Mouse (Mus musculus) embryonic facial prominence, embryonic 11.5 days (tissue): ENCODE measurements around the gene Fcho2. TPM values are rescaled to one million over a fixed set of nuclear protein-coding genes. Genes with fewer than 3 reads are reported as not detected.

Experiments used
- ATAC-seq: fragments of 200-750 bp; cut with Nextera tagmentation; replicated peaks from 2 replicates; pipeline ENCODE4 v1.8.0; 2017; ENCODE audit warnings: low read depth; ENCODE audit not compliant: insufficient number of reproducible peaks, low FRiP score, low TSS enrichment
- DNase-seq: peaks from one replicate; pipeline ENCODE4 v3.0.0-alpha.2; 2015; ENCODE audit warnings: low spot score
- H3K27ac ChIP-seq: fragments of 300-500 bp; sonication (generic); replicated peaks from 2 replicates; pipeline ENCODE4 v1.5.1; 2014; ENCODE audit warnings: mild to moderate bottlenecking, low read depth, low read length, control low read depth
- H3K27me3 ChIP-seq: fragments of 300-500 bp; sonication (generic); 2 replicates; pipeline ENCODE4 v1.6.1; 2014; ENCODE audit warnings: mild to moderate bottlenecking, low read length, moderate library complexity, mixed read lengths; ENCODE audit not compliant: control insufficient read depth, insufficient read depth
- H3K36me3 ChIP-seq: fragments of 300-500 bp; sonication (generic); replicated peaks from 2 replicates; pipeline ENCODE4 v1.6.1; 2014; ENCODE audit warnings: low read depth, mild to moderate bottlenecking, low read length, moderate library complexity, mixed read lengths; ENCODE audit not compliant: control insufficient read depth, insufficient read depth
- H3K4me1 ChIP-seq: fragments of 300-500 bp; sonication (generic); 2 replicates; pipeline ENCODE4 v1.6.1; 2014; ENCODE audit warnings: low read length, mixed read lengths; ENCODE audit not compliant: control insufficient read depth, insufficient read depth
- H3K4me2 ChIP-seq: fragments of 300-500 bp; sonication (generic); 2 replicates; pipeline ENCODE4 v1.6.1; 2014; ENCODE audit warnings: low read depth, mild to moderate bottlenecking, control low read depth, low read length, moderate library complexity
- H3K4me3 ChIP-seq: fragments of 300-500 bp; sonication (generic); 2 replicates; pipeline ENCODE4 v1.5.1; 2014; ENCODE audit warnings: low read depth, low read length, control low read depth
- H3K9ac ChIP-seq: fragments of 300-500 bp; sonication (generic); replicated peaks from 2 replicates; pipeline ENCODE4 v1.6.1; 2014; ENCODE audit warnings: mild to moderate bottlenecking, control low read depth, low read length
- H3K9me3 ChIP-seq: fragments of 300-500 bp; sonication (generic); replicated peaks from 2 replicates; pipeline ENCODE4 v1.6.1; 2016; ENCODE audit warnings: mild to moderate bottlenecking, low read length, inconsistent platforms, mixed read lengths; ENCODE audit not compliant: control insufficient read depth
- WGBS: fragments of 180-500 bp; shearing (Covaris S2); extraction: QIAGEN DNeasy Blood & Tissue Kit; methylation state at CpG from one replicate; pipeline ENCODE4 v1.1.7; 2014; 5-methylcytosine and 5-hydroxymethylcytosine counted together
- polyA plus RNA-seq: library from polyadenylated mRNA; unstranded; fragments of >200 nt; fragmentation: Nextera tagmentation; extraction: Ambion mirVana; gene quantifications from 2 replicates; pipeline ENCODE4 v1.2.1, GENCODE M21; 2014

Gene Fcho2
- polyA plus RNA-seq, 1 experiment from 2014 or later: 28.1 TPM

- Histone ChIP-seq H3K4me3 (no peak overlapping the region), H3K9ac (no peak overlapping the region), H3K9me3 (no peaks in the 10 kb centered on the region), H3K4me2 (no peak overlapping the region), H3K36me3 (no peaks in the 10 kb centered on the region; the same call in 1 of the 2 replicates), H3K4me1 (no peaks in the 10 kb centered on the region), H3K27ac (no peak overlapping the region), H3K27me3 (no peaks in the 10 kb centered on the region)
- ATAC-seq (no peak), DNase-seq (no peak)
Observed at GRCm38 (mm10) chr13:98761771-98762170, 53.5 kb downstream of the Fcho2 start.

- Histone ChIP-seq H3K27ac (no peak overlapping the region), H3K9me3 (no peaks in the 10 kb centered on the region), H3K27me3 (no peaks in the 10 kb centered on the region), H3K9ac (no peak overlapping the region), H3K4me1 (no peaks in the 10 kb centered on the region), H3K36me3 (no peaks in the 10 kb centered on the region), H3K4me3 (no peak overlapping the region), H3K4me2 (no peak overlapping the region)
- ATAC-seq: no peak
- DNase-seq: no peak
- 89% methylated on average over 1 of the region's 1 CpGs for WGBS
Observed at GRCm38 (mm10) chr13:98755886-98756285, 59.4 kb downstream of the Fcho2 start.

GRCm38 (mm10) chr13:98744679-98745078 lies 70.6 kb downstream of the Fcho2 start:
- 58% methylated on average over 1 of the region's 1 CpGs for whole genome bisulfite sequencing
- no peak for DNase-seq
- Histone ChIP-seq H3K9ac (no peak overlapping the region), H3K9me3 (no peaks in the 10 kb centered on the region), H3K27me3 (no peaks in the 10 kb centered on the region), H3K4me2 (no peak overlapping the region), H3K4me1 (no peaks in the 10 kb centered on the region), H3K36me3 (peaks cover 6% of the 10 kb centered on the region), H3K4me3 (no peak overlapping the region), H3K27ac (no peak overlapping the region)
- no peak for ATAC-seq

GRCm38 (mm10) chr13:98743829-98744228 lies 71.4 kb downstream of the Fcho2 start:
- Histone ChIP-seq H3K36me3 (peaks cover 6% of the 10 kb centered on the region), H3K9me3 (no peaks in the 10 kb centered on the region)

GRCm38 (mm10) chr13:98743214-98743613 lies 72.0 kb downstream of the Fcho2 start:
- no peaks in the 10 kb centered on the region for H3K9me3 ChIP-seq
- no peak for DNase-seq
- H3K27me3 ChIP-seq: no peaks in the 10 kb centered on the region
- no peak overlapping the region for H3K4me2 ChIP-seq
- H3K4me3 ChIP-seq: no peak overlapping the region
- H3K9ac ChIP-seq: no peak overlapping the region
- ATAC-seq: no peak
- 88% methylated on average over 6 of the region's 6 CpGs for WGBS
- no peaks in the 10 kb centered on the region for H3K4me1 ChIP-seq
- peaks cover 6% of the 10 kb centered on the region for H3K36me3 ChIP-seq
- H3K27ac ChIP-seq: no peak overlapping the region

More at GRCm38 (mm10) chr13:98743829-98744228, 71.4 kb downstream of the Fcho2 start:
- no peak overlapping the region for H3K4me2 ChIP-seq
- no peaks in the 10 kb centered on the region for H3K27me3 ChIP-seq
- H3K9ac ChIP-seq: no peak overlapping the region
- no peaks in the 10 kb centered on the region for H3K4me1 ChIP-seq
- DNase-seq (no peak), ATAC-seq (no peak)
- no peak overlapping the region for H3K27ac ChIP-seq
- no peak overlapping the region for H3K4me3 ChIP-seq

GRCm38 (mm10) chr13:98738213-98738612 lies 77.0 kb downstream of the Fcho2 start:
- Histone ChIP-seq H3K4me1 (no peaks in the 10 kb centered on the region), H3K4me2 (no peak overlapping the region), H3K36me3 (peaks cover 5% of the 10 kb centered on the region), H3K9me3 (no peaks in the 10 kb centered on the region), H3K9ac (no peak overlapping the region), H3K4me3 (no peak overlapping the region), H3K27ac (no peak overlapping the region), H3K27me3 (no peaks in the 10 kb centered on the region)
- 91% methylated on average over 2 of the region's 2 CpGs for WGBS
- DNase-seq (no peak), ATAC-seq (no peak)

GRCm38 (mm10) chr13:98733292-98733691 lies 82.0 kb downstream of the Fcho2 start:
- WGBS: 69% methylated on average over 3 of the region's 3 CpGs
- no peak for DNase-seq
- H3K27ac ChIP-seq: no peak overlapping the region
- H3K27me3 ChIP-seq: no peaks in the 10 kb centered on the region
- H3K4me2 ChIP-seq: no peak overlapping the region
- peaks cover 7% of the 10 kb centered on the region for H3K36me3 ChIP-seq
- no peak overlapping the region for H3K9ac ChIP-seq
- ATAC-seq: no peak
- H3K4me3 ChIP-seq: no peak overlapping the region
- no peaks in the 10 kb centered on the region for H3K4me1 ChIP-seq
- H3K9me3 ChIP-seq: no peaks in the 10 kb centered on the region

- Histone ChIP-seq H3K9ac (no peak overlapping the region), H3K27me3 (no peaks in the 10 kb centered on the region), H3K9me3 (no peaks in the 10 kb centered on the region), H3K4me3 (no peak overlapping the region), H3K36me3 (peaks cover 10% of the 10 kb centered on the region), H3K27ac (no peak overlapping the region), H3K4me2 (no peak overlapping the region), H3K4me1 (no peaks in the 10 kb centered on the region)
- ATAC-seq (no peak), DNase-seq (peak; percentile 47)
- 84% methylated on average over 1 of the region's 1 CpGs for WGBS
Observed at GRCm38 (mm10) chr13:98729271-98730062, 85.8 kb downstream of the Fcho2 start.
